Mouse (Mus musculus) CD8-positive naive resting alpha-beta T cell, adult 2 months (primary cell): ENCODE results near the gene Itpripl2.

Experiments
- DNase-seq, 2 experiments: peaks; one replicate each; pipeline ENCODE4 v3.0.0; 2022; ENCODE audit warnings: low read depth in 2 of 2, low spot score in 2 of 2

The Itpripl2 gene

GRCm38 (mm10) chr7:118491431-118492147, at the start of gene Itpripl2:
TSS of gene Itpripl2 (minus strand) at chr7:118491975.
- DNase-seq = peak in 1 of 2 experiments; percentile 4

DNA sequence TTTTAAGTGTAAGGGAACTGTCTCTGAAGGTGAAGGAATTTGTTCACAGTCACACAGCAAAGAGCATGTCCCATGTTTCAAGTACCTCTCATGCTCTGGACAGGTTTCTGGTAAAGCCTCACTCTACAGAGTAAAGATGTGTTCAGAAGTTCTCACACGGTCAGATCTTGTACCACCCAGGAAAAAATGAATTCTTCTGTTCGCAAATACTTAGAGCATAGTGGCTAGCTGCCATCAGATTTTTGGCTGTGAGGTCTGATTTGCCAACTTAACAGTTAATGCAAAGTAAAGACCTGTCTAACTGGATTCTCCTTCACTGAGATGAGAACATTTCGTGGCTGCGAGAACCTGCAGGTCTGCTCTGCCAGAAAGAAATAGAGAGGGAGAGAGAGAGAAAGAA, 43.3 kb upstream of the Itpripl2 start:
- DNase-seq = no peak

- DNase-seq = no peak
Measured at GRCm38 (mm10) chr7:118534326-118534725, 42.6 kb upstream of the Itpripl2 start.

DNA sequence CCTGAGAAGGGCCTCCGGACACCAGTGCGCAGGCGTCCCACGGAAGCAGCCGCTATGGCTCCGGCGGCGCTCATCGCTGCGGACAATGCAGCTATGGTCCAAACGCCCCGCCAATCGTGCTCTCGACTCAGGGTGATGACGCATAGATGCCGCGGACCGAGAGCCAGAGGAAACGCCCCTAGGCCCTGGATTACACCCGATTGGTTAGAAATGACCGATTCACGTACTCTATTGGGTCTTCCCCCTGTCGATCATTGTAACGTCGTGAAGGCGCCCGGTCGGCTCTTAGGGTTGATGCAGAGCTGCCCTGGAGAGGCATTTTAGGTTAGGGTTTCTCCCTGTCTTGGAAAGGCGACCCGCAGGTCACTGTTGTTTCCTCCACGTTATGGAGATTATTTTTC, 41.4 kb upstream of the Itpripl2 start, which contains the start of gene Coq7:
Gene Coq7, minus strand, starts transcription at position 179 of the 401 bp plus-strand sequence.
- peak; percentile 88 to 94 for DNase-seq

GRCm38 (mm10) chr7:118532519-118533177, 40.9 kb upstream of the Itpripl2 start:
- DNase-seq = peak; percentile 93 to 98

DNA sequence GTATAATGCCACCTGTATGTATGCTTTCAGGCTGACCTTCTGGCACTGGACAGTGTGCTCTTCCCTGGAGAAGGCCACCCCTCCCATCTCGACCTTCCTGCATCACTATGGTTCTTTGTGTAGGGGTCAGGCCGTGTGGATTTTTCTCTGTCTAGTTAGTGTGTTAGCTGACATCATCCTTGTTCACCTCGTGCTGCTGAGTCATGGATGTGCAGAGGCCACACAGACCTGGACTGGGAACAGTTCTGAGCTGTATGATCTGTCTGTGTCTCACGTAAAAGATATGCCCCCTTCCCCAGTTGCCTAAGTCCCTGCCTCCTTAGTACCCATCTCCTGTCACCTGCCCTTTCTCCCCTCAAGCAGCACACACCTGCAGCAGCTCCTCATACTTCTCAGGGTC, 35.2 kb upstream of the Itpripl2 start:
- no peak for DNase-seq

DNA sequence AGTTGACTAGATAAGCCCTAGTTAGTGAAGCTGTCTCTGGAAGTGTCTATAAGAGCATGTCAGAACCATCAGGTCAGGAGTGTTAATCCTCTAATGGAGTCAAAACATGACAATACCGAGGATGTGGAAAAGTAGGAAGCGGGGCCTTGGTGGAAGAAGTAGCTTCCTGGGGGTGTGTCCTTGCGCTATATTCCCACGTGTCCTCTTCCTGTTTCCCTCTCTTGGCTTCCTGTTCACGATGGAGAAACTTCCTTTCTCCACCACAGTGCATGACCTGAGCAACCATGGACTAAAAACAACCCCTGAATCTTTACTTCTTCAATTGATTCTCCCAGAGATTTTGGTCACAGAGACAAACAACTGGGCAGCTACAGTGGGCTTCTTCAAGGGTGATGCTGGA, 30.3 kb upstream of the Itpripl2 start:
- no peak for DNase-seq

DNA sequence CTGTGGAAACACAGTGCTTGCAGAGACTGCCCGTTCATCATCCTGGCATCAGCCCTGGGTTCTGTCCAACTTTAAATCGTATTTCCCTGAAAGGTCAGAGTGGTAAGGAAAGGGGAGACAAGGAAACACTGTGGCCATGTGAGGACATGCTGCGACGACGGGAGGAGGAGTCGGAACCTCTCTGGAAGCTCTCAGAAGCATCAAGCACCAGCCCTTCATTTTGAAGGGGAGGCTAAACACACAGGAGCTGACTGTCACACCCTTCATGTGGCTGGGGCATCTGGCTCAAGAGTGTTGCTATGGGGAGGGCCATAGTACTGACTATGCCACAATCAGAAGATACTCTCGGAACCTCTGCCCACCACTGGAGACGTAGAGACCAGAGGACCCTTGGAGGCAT, 27.9 kb upstream of the Itpripl2 start:
- no peak for DNase-seq

- peak; percentile 46 to 59 for DNase-seq
Measured at GRCm38 (mm10) chr7:118518687-118519086, 26.9 kb upstream of the Itpripl2 start.

DNA sequence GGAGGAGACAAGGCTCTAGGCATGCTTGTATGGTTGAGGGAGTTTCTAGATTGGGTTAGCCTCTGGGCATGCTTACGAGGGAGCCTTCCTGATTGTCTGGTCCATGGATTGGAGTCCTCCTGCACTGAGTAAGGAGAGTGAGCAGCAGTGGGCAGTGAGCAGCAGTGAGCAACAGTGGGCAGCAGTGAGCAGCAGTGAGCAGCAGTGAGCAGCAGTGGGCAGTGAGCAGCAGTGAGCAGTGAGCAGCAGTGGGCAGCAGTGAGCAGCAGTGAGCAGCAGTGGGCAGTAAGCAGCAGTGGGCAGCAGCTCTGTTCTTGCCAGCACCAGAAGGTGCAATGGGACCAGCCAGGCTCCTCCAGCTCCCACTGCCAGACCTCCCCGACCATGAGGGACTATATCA, 26.0 kb upstream of the Itpripl2 start:
- no peak for DNase-seq

GRCm38 (mm10) chr7:118508556-118508955, 16.8 kb upstream of the Itpripl2 start:
- DNase-seq = no peak

DNA sequence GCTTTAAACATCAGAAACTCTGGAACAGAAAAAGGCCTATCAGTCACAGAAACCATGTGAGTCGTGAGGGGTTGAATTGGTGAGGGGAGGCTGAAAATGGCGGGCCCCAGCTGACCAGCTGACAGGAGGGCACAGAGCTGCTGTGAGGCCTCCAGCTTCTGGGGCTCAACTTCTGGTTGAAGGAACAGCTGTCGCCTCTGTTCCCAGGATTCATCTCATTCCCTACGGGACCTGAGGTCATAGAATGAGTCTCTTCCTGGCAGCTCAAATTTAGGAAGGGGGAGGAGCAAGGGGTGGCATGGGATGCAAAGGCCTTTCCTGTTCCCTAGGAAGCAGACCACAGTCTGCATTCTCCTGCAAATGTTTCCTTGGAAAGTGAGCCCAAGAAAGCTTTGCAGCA, 12.1 kb upstream of the Itpripl2 start:
- no peak for DNase-seq

- DNase-seq = no peak
Measured at GRCm38 (mm10) chr7:118502333-118502732, 10.6 kb upstream of the Itpripl2 start.

DNA sequence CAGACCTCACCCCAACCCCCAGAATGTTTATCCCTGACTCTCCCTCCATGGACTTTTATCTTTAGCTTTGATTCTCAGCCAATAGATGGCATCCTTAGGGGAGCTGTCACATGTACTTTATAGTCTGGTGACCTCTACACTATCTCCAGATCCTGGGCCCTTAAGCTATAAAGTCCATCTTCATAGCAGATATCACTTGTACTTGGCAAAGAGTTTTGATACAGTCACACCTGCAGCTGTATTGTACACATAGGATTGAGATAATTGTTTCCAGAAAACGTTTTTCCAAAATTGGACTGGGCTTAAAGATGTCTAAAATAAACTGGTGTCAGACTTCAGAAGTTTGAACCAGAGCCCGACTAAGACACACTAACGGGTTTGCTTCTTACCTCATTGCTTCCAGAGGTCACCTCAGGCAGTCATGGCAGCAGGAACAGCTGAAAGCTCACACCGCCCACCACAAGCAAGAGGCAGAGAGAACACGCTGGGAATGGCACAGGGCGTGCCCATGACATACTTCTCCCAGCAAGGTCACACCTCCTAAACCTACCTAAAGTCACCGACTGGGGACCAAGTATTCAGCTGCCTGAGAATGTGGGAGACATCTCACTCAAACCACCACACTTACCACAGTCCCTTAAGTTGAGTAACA, 8.1 kb upstream of the Itpripl2 start:
- DNase-seq = no peak

- DNase-seq = no peak
Measured at GRCm38 (mm10) chr7:118498984-118499783, 7.4 kb upstream of the Itpripl2 start.

- no peak for DNase-seq
Measured at GRCm38 (mm10) chr7:118494892-118495579, 3.3 kb upstream of the Itpripl2 start.

DNA sequence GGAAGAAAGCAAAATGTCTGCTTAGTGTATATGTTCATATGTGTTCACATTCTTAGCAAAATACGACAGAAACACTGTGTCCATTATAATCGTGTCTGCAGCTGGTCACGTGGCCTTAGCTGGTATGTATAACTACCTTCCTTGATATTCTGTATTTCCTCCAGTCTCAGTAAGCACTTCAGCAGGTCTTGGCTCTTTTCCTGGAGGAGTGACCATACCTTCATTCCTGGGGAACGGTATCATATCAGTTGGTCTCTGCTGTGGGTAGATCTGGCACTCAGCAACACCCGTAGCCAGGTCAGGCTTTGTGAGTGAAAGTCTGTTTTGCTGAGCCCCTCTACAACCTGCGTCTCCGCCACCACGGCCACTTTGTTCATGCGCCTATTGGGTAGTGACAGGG, 2.1 kb upstream of the Itpripl2 start:
- no peak for DNase-seq

- no peak for DNase-seq
Measured at GRCm38 (mm10) chr7:118490666-118491430, 927 bp downstream of the Itpripl2 start.

DNA sequence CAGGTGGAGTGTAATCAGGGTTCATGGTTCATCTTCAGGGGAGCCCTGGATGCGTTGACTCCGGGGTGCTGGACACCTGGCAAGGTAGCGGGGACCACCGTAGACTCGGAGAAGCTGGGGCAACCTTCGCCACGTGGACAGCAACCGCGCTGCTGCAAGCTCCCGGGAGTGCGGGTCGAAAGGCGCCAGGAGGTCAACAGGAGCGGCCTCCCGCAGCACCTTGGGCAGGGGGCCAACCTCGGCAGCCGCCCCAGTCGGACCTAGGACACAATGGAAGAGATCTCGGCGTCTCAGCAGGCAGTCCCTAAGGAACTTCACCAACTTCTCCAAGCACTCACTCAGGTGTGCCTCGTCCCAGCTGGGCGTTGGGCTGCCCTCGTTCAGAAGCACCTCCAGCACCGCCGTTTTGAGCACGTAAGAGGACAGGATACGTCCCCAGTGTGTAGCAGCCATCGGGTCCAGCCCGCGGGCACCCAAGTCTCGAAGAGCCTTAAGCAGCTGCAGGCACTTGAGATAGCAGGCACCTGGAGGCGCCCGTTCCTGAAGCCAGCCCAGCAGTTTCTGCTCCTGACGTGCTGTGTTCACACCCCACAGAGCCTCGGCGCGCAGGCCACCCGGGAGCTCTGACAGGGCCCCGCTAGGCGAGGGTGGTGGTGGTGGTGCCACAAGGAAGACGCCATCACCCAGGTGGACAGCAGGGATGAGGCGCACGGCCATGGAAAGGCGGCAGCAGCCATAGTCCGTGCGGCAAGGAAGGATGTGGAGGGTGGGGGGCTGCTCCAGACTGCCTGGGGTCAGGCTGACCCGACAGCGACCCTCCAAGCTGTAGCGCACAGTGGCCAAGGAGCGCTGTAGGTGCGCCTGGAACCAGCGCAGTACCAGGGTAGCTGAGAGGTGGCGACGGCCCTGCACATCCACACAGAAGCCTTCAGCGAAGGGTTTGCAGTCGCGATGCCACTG, 1.8 kb downstream of the Itpripl2 start:
- no peak for DNase-seq
